Mouse (Mus musculus): ENCODE data around the gene Clstn1. TPM values are rescaled to one million over a fixed set of nuclear protein-coding genes. Genes with fewer than 3 reads are reported as not detected.

Clstn1 gene
- polyA plus RNA-seq, 1 experiment: 1.4 TPM

- H3K4me3 ChIP-seq (ENCODE audit: insufficient read depth, low read length): no peak overlapping the region
- H3K27ac ChIP-seq (ENCODE audit: insufficient read depth, low read depth, low read length): no peak overlapping the region
- no peak for TF ChIP-seq POLR2A (IDR thresholded peaks at IDR 0.05; ENCODE audit: borderline replicate concordance, low read depth, low read length)
- no peak for TF ChIP-seq CTCF (IDR thresholded peaks at IDR 0.05; ENCODE audit: low read depth, low read length)
- H3K4me1 ChIP-seq (ENCODE audit: control insufficient read depth, insufficient read depth, low read length): no peaks in the 10 kb centered on the region
Observed at GRCm38 (mm10) chr4:149550866-149551265, 35.4 kb upstream of the Clstn1 start.

GRCm38 (mm10) chr4:149551696-149552095 is 34.6 kb upstream of the Clstn1 start:
- no peak overlapping the region for H3K4me3 ChIP-seq (ENCODE audit: insufficient read depth, low read length)
- no peaks in the 10 kb centered on the region for H3K4me1 ChIP-seq (ENCODE audit: control insufficient read depth, insufficient read depth, low read length)

GRCm38 (mm10) chr4:149553834-149554233 is 32.4 kb upstream of the Clstn1 start:
- Histone ChIP-seq H3K4me3 (ENCODE audit: insufficient read depth, low read length) (no peak overlapping the region), H3K4me1 (ENCODE audit: control insufficient read depth, insufficient read depth, low read length) (peaks cover 13% of the 10 kb centered on the region), H3K27ac (ENCODE audit: insufficient read depth, low read depth, low read length) (no peak overlapping the region)
- TF ChIP-seq POLR2A (IDR thresholded peaks at IDR 0.05; ENCODE audit: borderline replicate concordance, low read depth, low read length): no peak
- no peak for TF ChIP-seq CTCF (IDR thresholded peaks at IDR 0.05; ENCODE audit: low read depth, low read length)

More at GRCm38 (mm10) chr4:149551696-149552095, 34.6 kb upstream of the Clstn1 start:
- H3K27ac ChIP-seq (ENCODE audit: insufficient read depth, low read depth, low read length): no peak overlapping the region
- TF ChIP-seq POLR2A (IDR thresholded peaks at IDR 0.05; ENCODE audit: borderline replicate concordance, low read depth, low read length): no peak
- TF ChIP-seq CTCF (IDR thresholded peaks at IDR 0.05; ENCODE audit: low read depth, low read length): no peak

GRCm38 (mm10) chr4:149556111-149556510 is 30.2 kb upstream of the Clstn1 start:
- TF ChIP-seq POLR2A (IDR thresholded peaks at IDR 0.05; ENCODE audit: borderline replicate concordance, low read depth, low read length) (no peak), CTCF (IDR thresholded peaks at IDR 0.05; ENCODE audit: low read depth, low read length) (no peak)
- no peak overlapping the region for H3K27ac ChIP-seq (ENCODE audit: insufficient read depth, low read depth, low read length)

GRCm38 (mm10) chr4:149557905-149558304 is 28.4 kb upstream of the Clstn1 start:
- Histone ChIP-seq H3K4me1 (ENCODE audit: control insufficient read depth, insufficient read depth, low read length) (peaks cover 15% of the 10 kb centered on the region), H3K4me3 (ENCODE audit: insufficient read depth, low read length) (no peak overlapping the region), H3K27ac (ENCODE audit: insufficient read depth, low read depth, low read length) (no peak overlapping the region)
- no peak for TF ChIP-seq POLR2A (IDR thresholded peaks at IDR 0.05; ENCODE audit: borderline replicate concordance, low read depth, low read length)
- no peak for TF ChIP-seq CTCF (IDR thresholded peaks at IDR 0.05; ENCODE audit: low read depth, low read length)

More at GRCm38 (mm10) chr4:149556111-149556510, 30.2 kb upstream of the Clstn1 start:
- H3K4me1 ChIP-seq (ENCODE audit: control insufficient read depth, insufficient read depth, low read length): peaks cover 13% of the 10 kb centered on the region
- no peak overlapping the region for H3K4me3 ChIP-seq (ENCODE audit: insufficient read depth, low read length)

GRCm38 (mm10) chr4:149558389-149558788 is 27.9 kb upstream of the Clstn1 start:
- TF ChIP-seq CTCF (IDR thresholded peaks at IDR 0.05; ENCODE audit: low read depth, low read length) (no peak), POLR2A (IDR thresholded peaks at IDR 0.05; ENCODE audit: borderline replicate concordance, low read depth, low read length) (no peak)
- H3K4me3 ChIP-seq (ENCODE audit: insufficient read depth, low read length): no peak overlapping the region
- H3K4me1 ChIP-seq (ENCODE audit: control insufficient read depth, insufficient read depth, low read length): peaks cover 15% of the 10 kb centered on the region
- no peak overlapping the region for H3K27ac ChIP-seq (ENCODE audit: insufficient read depth, low read depth, low read length)

GRCm38 (mm10) chr4:149561392-149561791 is 24.9 kb upstream of the Clstn1 start:
- H3K4me1 ChIP-seq (ENCODE audit: control insufficient read depth, insufficient read depth, low read length): peaks cover 15% of the 10 kb centered on the region
- H3K4me3 ChIP-seq (ENCODE audit: insufficient read depth, low read length): no peak overlapping the region
- no peak overlapping the region for H3K27ac ChIP-seq (ENCODE audit: insufficient read depth, low read depth, low read length)
- TF ChIP-seq CTCF (IDR thresholded peaks at IDR 0.05; ENCODE audit: low read depth, low read length) (no peak), POLR2A (IDR thresholded peaks at IDR 0.05; ENCODE audit: borderline replicate concordance, low read depth, low read length) (no peak)

- no peak overlapping the region for H3K4me3 ChIP-seq (ENCODE audit: insufficient read depth, low read length)
- no peak for TF ChIP-seq CTCF (IDR thresholded peaks at IDR 0.05; ENCODE audit: low read depth, low read length)
- TF ChIP-seq POLR2A (IDR thresholded peaks at IDR 0.05; ENCODE audit: borderline replicate concordance, low read depth, low read length): no peak
Observed at GRCm38 (mm10) chr4:149561986-149562904, 24.0 kb upstream of the Clstn1 start.

GRCm38 (mm10) chr4:149562905-149563347 is 23.3 kb upstream of the Clstn1 start:
- Histone ChIP-seq H3K4me3 (ENCODE audit: insufficient read depth, low read length) (no peak overlapping the region), H3K4me1 (ENCODE audit: control insufficient read depth, insufficient read depth, low read length) (peaks cover 9% of the 10 kb centered on the region), H3K27ac (ENCODE audit: insufficient read depth, low read depth, low read length) (no peak overlapping the region)
- TF ChIP-seq POLR2A (IDR thresholded peaks at IDR 0.05; ENCODE audit: borderline replicate concordance, low read depth, low read length) (no peak), CTCF (IDR thresholded peaks at IDR 0.05; ENCODE audit: low read depth, low read length) (no peak)

More at GRCm38 (mm10) chr4:149561986-149562904, 24.0 kb upstream of the Clstn1 start:
- H3K27ac ChIP-seq (ENCODE audit: insufficient read depth, low read depth, low read length): no peak overlapping the region
- H3K4me1 ChIP-seq (ENCODE audit: control insufficient read depth, insufficient read depth, low read length): peaks cover 15% of the 10 kb centered on the region

GRCm38 (mm10) chr4:149563941-149564361 is 22.3 kb upstream of the Clstn1 start:
- Histone ChIP-seq H3K4me1 (ENCODE audit: control insufficient read depth, insufficient read depth, low read length) (peaks cover 3% of the 10 kb centered on the region; the same call in 1 of the 2 replicates), H3K4me3 (ENCODE audit: insufficient read depth, low read length) (no peak overlapping the region), H3K27ac (ENCODE audit: insufficient read depth, low read depth, low read length) (no peak overlapping the region)
- TF ChIP-seq POLR2A (IDR thresholded peaks at IDR 0.05; ENCODE audit: borderline replicate concordance, low read depth, low read length): no peak
- TF ChIP-seq CTCF (IDR thresholded peaks at IDR 0.05; ENCODE audit: low read depth, low read length): no peak
